Mouse (Mus musculus): ENCODE measurements around the gene Cdk20. TPM values are rescaled to one million over a fixed set of nuclear protein-coding genes. Genes with fewer than 3 reads are reported as not detected.
A peak's percentile ranks its signal among the peaks of the same experiment; 100 is the strongest.

The Cdk20 gene
- total RNA-seq (2015) (0.44 and 3.3 TPM in 2 replicates), total RNA-seq (2017) (1.7 and 2.7 TPM in 2 replicates)

DNA sequence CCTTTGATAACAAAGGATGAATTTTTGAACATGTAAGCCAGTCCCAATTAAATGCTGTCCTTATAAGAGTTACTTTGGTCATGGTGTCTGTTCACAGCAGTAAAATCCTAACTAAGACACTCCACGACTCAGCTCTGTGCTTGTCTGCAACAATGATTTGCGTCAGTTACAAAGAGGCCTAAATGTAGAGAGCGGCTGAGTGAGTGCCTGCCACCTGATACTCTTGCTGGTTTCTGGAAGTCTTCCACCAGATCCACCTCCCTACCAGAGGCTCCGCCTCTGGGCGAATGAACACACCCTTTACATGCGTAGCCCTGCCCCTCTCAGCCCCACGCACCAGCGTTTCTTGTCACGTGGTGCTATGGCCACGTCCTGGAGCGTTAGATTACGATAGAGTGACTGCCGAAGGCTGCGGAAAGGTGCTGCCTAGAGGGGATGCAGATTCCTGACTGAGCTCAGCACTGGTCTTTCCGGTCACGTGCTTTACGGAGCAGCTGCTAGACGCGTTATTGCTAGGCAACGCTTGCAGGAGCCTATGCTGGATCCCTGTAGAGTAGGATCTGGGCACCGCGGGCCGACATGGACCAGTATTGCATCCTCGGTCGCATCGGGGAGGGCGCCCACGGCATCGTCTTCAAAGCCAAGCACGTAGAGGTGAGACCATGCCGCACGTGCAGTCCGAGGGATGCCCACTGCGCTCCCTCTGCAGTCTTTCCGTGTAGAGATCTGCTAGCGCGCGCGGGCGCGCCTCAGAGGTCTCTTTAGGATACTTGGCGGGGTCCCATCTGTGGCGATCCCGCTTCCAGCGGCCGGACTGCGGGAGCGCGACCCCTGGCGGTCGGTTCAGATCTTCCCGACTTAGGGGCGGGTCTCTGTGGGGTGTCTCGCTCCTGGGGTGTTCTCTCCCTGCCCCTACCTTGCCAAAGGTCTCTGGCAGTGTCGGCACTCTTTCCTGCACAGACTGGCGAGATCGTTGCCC is at the start of gene Cdk20:
TSS of gene Cdk20 (plus strand) at position 298 of the 979 bp plus-strand sequence.
- ATAC-seq (replicated peaks; ENCODE audit: poor library complexity), result peak; percentile 84

DNA sequence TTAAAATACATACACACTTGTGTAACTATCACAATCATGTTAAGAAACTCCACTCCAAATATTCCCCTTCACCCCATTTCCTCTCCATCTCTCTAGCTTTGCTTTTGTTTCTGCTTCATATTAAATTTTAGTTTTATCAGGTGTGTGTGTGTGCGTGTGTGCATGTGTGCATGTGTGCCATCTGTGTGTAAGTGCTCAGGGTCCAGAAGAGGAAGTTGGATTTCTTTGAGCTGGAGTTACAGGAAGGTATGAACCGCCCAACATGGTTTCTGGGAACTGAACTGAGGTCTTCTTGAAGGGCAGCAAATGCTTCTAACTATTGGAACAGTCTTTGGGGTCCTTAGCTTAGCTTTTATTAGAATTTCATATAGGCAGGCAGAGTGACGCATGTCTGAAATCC is 47.2 kb upstream of the Cdk20 start:
- ATAC-seq (replicated peaks; ENCODE audit: poor library complexity), result peak; percentile 69

DNA sequence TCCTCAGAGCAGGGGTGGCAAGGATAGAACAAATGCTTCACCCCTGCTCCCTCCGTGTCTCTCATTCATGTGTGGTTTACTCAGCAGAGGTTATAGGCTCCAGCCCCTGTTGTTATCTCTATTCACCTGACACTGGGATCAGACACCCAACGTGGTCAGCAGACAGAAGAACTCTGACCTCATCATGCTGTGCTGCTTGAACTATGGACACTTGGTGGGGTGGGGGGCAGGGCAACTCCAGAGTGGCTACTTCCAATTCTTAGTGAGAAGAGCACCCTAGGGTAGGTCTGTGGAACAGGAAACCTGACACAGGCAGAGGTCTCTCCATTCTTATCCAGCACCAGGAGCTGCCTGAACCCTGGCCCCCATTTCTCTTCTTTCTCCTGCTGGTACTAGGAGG is 46.1 kb upstream of the Cdk20 start:
- 0 out of 2 replicates have a peak, but pooled peaks have one; percentile 20 for ATAC-seq (replicated peaks; ENCODE audit: poor library complexity)

DNA sequence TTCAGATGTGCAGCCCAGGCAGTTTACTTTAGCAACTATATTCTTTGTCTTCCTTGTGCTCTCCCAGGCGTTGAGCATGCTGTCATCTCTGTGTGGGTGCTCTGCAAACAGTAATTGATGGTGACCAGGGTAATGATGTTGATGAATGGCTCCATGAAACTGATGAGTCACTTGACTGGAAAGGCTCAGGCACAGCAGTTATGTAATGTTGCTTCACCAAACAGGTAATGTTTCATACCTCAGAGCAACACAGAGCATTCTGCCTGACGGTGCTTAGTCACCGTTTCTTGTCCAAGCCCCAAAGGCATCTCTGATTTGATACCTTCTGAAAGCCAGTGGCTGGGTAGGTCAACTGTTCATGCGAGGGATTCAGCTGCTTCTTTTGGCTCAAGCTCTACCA is 43.7 kb upstream of the Cdk20 start:
- ATAC-seq (replicated peaks; ENCODE audit: poor library complexity), result no peak

GRCm38 (mm10) chr13:64396979-64397378 is 35.1 kb upstream of the Cdk20 start:
- no peak for ATAC-seq (replicated peaks; ENCODE audit: poor library complexity)

DNA sequence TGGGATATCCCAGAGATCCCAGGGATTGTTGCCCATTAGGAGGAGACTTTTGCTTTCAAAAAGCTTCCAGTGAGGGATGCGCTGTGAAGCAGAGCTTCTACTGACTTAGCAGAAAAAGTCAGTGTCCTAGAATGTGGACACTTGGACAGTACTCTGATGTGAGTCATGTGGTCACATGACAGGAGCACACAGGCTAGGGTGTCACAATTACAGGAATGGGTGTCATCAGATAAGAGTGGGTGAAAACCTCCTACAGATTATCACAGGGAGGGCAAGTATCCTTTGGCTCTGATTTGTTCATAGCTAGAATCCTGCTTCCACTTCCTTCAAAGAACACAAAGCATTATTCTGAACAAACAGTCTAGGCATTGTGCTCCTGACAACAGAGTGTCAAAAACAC is 34.0 kb upstream of the Cdk20 start:
- ATAC-seq (replicated peaks; ENCODE audit: poor library complexity), result no peak

- no peak for ATAC-seq (replicated peaks; ENCODE audit: poor library complexity)
These were observed 32.2 kb upstream of the Cdk20 start for GRCm38 (mm10) chr13:64399906-64400305.

DNA sequence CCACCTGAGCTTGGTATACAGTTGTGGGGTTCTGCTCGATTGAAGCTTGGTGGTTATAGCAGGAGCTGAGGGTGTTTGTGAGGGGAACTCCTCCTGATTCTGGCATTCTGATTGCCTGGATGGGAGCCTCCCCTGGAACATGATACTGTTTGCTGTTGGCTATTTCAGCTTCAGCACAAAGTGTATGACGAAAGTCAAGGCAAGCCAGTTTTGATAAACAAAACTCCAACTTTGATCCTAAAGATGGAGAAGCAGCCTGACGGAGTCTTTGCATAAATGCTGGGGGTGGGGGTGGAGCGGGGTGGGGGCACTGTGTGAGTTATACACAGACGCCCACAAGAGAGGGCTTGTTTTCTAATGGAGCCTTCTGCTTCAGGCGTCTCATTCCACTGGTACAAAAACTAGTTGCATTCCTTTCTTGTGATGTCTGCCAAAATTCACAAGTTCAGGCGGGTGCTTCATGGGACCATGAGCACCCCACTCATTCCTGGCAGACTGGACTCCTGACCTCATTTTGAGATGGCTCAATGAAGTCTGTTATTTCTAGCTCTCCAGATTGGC is 31.2 kb upstream of the Cdk20 start:
- no peak for ATAC-seq (replicated peaks; ENCODE audit: poor library complexity)

DNA sequence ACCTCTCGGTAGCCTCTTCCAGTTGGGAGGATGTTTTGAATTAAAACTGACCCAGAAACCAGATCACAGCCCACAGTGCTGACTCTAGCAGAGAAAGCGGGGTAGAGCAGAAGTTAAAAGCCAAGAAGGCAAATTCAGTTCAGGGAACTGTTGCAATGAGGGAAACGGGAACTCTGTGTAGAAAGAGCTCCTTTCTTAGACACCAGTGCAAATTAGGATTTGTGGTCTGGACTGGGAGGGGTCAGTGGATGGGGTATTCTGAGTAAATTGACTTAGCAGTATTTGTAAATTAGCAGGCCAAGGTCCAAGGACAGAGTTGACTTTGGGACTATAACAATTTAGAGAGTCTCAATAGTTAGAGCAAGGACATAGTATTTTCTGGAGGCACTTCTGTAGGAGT is 30.1 kb upstream of the Cdk20 start:
- peak; percentile 85 for ATAC-seq (replicated peaks; ENCODE audit: poor library complexity)

DNA sequence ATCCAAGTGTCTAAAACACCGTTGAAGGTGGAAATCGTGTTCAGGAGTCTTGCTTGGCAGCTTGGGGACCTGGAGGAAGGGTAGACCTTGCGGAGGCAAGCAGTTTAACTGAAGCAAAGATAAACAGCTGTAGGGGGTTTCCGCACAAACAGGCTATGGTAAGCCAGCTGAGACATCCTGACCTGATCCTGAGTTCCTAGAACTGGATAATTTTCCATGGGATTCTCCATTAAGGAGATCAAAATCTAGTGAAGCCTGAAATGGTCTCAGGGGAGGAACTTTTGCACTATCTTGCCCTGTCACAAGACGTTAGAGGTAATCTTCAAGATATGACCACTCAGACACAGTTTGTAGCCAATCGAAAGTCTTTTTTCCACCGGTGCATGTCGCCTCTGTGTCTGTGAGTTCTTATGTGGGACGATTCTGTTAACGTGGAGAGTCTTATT is 29.6 kb upstream of the Cdk20 start:
- ATAC-seq (replicated peaks; ENCODE audit: poor library complexity), result peak; percentile 51

DNA sequence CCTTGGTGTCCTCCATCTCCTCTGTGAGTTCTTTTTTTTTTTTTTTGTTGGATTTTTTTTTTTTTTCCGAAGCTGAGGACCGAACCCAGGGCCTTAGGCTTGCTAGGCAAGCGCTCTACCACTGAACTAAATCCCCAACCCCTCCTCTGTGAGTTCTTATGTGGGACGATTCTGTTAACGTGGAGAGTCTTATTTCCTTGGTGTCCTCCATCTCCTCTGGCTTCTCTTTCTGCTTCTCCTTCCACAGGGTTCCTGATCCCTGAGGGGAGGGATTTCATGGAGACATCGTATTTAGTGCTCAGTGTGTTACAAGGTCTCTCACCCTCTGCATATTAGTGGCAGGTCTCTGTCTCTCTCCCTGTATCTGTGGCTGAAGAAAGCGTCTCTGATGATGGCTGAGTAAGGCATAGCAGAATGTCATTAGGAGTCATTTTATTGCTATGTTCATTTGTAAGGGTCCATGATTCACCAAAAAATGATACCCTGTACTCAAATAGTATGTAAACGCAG is 29.1 kb upstream of the Cdk20 start:
- ATAC-seq (replicated peaks; ENCODE audit: poor library complexity), result no peak

DNA sequence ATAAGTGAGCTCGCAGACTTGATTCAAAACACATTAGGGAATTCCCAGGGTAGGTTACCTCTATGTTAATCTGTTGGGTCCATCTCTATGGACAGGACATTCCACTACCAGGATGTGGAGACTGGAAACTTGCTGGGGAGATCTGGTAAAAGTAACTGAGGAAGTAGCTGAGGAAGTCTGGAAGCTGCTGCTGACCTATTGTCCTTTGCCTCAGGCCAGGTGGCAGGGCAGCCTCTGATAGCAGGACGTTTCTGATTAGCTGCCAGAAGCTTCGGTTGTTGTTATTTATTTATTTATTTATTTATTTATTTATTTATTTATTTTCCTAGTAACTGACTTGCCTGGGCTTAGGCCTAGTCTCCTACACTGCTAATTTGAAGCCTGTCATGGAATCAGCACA is 28.6 kb upstream of the Cdk20 start:
- ATAC-seq (replicated peaks; ENCODE audit: poor library complexity), result no peak

- ATAC-seq (replicated peaks; ENCODE audit: poor library complexity), result no peak
These were observed 26.6 kb upstream of the Cdk20 start for GRCm38 (mm10) chr13:64405550-64405949.

- peak; percentile 55 for ATAC-seq (replicated peaks; ENCODE audit: poor library complexity)
These were observed 24.1 kb upstream of the Cdk20 start for GRCm38 (mm10) chr13:64407992-64408391.

- ATAC-seq (replicated peaks; ENCODE audit: poor library complexity), result peak; percentile 83
These were observed 21.5 kb upstream of the Cdk20 start for GRCm38 (mm10) chr13:64410604-64411003.

GRCm38 (mm10) chr13:64411282-64411681 is 20.8 kb upstream of the Cdk20 start:
- ATAC-seq (replicated peaks; ENCODE audit: poor library complexity), result peak; percentile 74

DNA sequence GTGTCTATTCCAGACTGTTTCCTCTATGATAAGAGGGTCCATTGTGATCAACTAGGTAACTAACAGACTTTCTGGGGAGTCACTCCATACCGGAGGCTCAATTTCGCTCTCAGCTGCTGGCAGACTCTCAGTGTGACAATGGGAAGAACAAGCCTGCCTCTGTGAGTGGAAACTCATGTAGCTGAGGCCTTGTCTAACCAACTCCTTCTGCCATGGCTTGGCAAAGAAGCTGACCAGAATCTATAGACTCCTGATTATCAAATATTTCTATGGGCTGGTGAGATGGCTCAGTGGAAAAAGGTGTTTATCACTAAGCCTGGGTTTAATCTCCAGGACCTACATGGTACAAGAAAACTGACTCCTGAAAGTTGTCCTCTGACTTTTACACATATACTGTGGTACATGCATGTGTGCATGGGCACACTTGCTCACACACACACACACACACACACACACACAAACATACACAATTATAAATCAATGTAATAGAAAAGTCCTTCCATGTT is 19.3 kb upstream of the Cdk20 start:
- ATAC-seq (replicated peaks; ENCODE audit: poor library complexity), result peak; percentile 27

- ATAC-seq (replicated peaks; ENCODE audit: poor library complexity), result no peak
These were observed 16.5 kb upstream of the Cdk20 start for GRCm38 (mm10) chr13:64415659-64416058.

- ATAC-seq (replicated peaks; ENCODE audit: poor library complexity), result no peak
These were observed 15.0 kb upstream of the Cdk20 start for GRCm38 (mm10) chr13:64416955-64417601.

- ATAC-seq (replicated peaks; ENCODE audit: poor library complexity), result no peak
These were observed 11.3 kb upstream of the Cdk20 start for GRCm38 (mm10) chr13:64420847-64421246.

DNA sequence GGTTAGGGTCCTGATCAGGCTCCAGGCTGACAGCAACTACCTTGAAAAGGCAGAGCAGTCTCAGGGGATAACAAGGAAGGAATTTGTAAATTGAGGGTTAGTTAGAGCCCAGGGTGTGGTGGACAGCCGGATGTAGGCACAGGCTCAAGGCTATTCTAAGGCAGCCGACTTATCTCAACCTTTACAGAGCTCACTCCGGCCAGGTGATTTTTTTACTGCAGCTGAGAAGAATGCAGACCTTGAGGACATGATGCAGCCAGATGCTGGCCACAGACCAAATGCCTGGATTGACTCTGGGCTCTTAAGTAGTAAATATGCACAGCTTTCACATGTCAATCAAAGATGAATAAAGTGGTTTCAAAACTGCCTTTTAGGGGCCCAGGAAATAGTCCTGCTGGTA is 10.7 kb upstream of the Cdk20 start:
- ATAC-seq (replicated peaks; ENCODE audit: poor library complexity), result no peak

Measured in megakaryocyte progenitor cell, adult 5-6 weeks (primary cell).